Mouse (Mus musculus): ENCODE results near the gene Hspb6.

Hspb6 gene

GRCm38 (mm10) chr7:30553021-30553589 is 1.1 kb downstream of the Hspb6 start:
- no peak for DNase-seq (ENCODE audit: low spot score in 2 of 2)

- no peak for DNase-seq (ENCODE audit: low spot score in 2 of 2)
Observed at GRCm38 (mm10) chr7:30553810-30554584, 2.0 kb downstream of the Hspb6 start.

GRCm38 (mm10) chr7:30556894-30557536 is 5.0 kb downstream of the Hspb6 start:
- DNase-seq (ENCODE audit: low spot score in 2 of 2) = no peak

GRCm38 (mm10) chr7:30557901-30558514 is 6.0 kb downstream of the Hspb6 start:
- no peak for DNase-seq (ENCODE audit: low spot score in 2 of 2)

GRCm38 (mm10) chr7:30558656-30559442 is 6.9 kb downstream of the Hspb6 start:
- DNase-seq (ENCODE audit: low spot score in 2 of 2) = no peak

- DNase-seq (ENCODE audit: low spot score in 2 of 2) = peak; percentile 96 to 98
Observed at GRCm38 (mm10) chr7:30559443-30559954, 7.5 kb downstream of the Hspb6 start, which contains the start of gene Lin37. Gene Lin37 (minus strand): TSS chr7:30559838.

GRCm38 (mm10) chr7:30560296-30560695 is 8.3 kb downstream of the Hspb6 start:
- no peak for DNase-seq (ENCODE audit: low spot score in 2 of 2)

GRCm38 (mm10) chr7:30562526-30563116 is 10.6 kb downstream of the Hspb6 start:
- peak in 1 of 2 experiments; percentile 50 for DNase-seq (ENCODE audit: low spot score in 2 of 2)

GRCm38 (mm10) chr7:30563117-30563905 is 11.3 kb downstream of the Hspb6 start, which contains the start of the genes U2af1l4, Gm49396 and Psenen:
Gene U2af1l4 (plus strand): TSS chr7:30563301.
Gene Gm49396 (plus strand): TSS chr7:30563344.
Gene Psenen (minus strand): TSS chr7:30563627.
- DNase-seq (ENCODE audit: low spot score in 2 of 2) = peak; percentile 89 to 92

GRCm38 (mm10) chr7:30563906-30564280 is 11.9 kb downstream of the Hspb6 start:
- DNase-seq (ENCODE audit: low spot score in 2 of 2) = no peak

GRCm38 (mm10) chr7:30564970-30565571 is 13.1 kb downstream of the Hspb6 start, which contains the start of gene Igflr1:
Gene Igflr1 (plus strand): TSS chr7:30565427.
- DNase-seq (ENCODE audit: low spot score in 2 of 2) = no peak

- DNase-seq (ENCODE audit: low spot score in 2 of 2) = no peak
Observed at GRCm38 (mm10) chr7:30566033-30566432, 14.1 kb downstream of the Hspb6 start.

- DNase-seq (ENCODE audit: low spot score in 2 of 2) = no peak
Observed at GRCm38 (mm10) chr7:30567555-30567954, 15.6 kb downstream of the Hspb6 start.

GRCm38 (mm10) chr7:30572389-30572788 is 20.4 kb downstream of the Hspb6 start:
- DNase-seq (ENCODE audit: low spot score in 2 of 2) = no peak

- DNase-seq (ENCODE audit: low spot score in 2 of 2) = no peak
Observed at GRCm38 (mm10) chr7:30572969-30573368, 21.0 kb downstream of the Hspb6 start.

GRCm38 (mm10) chr7:30579950-30580349 is 28.0 kb downstream of the Hspb6 start:
- no peak for DNase-seq (ENCODE audit: low spot score in 2 of 2)

GRCm38 (mm10) chr7:30581547-30581946 is 29.6 kb downstream of the Hspb6 start:
- no peak for DNase-seq (ENCODE audit: low spot score in 2 of 2)

GRCm38 (mm10) chr7:30584339-30584738 is 32.4 kb downstream of the Hspb6 start:
- DNase-seq (ENCODE audit: low spot score in 2 of 2) = no peak

GRCm38 (mm10) chr7:30585170-30585569 is 33.2 kb downstream of the Hspb6 start:
- DNase-seq (ENCODE audit: low spot score in 2 of 2) = no peak
